Mouse (Mus musculus) c-Kit-negative CD71-positive TER-119-positive erythroid progenitor cells, embryonic 14.5 days (primary cell): ENCODE results near the gene Fbxw8.

Experiments
- DNase-seq: peaks from one replicate; pipeline ENCODE4 v3.0.0-alpha.2; 2013; ENCODE audit warnings: low read depth, low spot score

Gene Fbxw8

GRCm38 (mm10) chr5:118154839-118155564 lies at the start of gene Fbxw8:
Gene Fbxw8, minus strand, starts transcription at chr5:118155464.
- DNase-seq = peak; percentile 71

GRCm38 (mm10) chr5:118204675-118205440 lies 49.6 kb upstream of the Fbxw8 start:
- no peak for DNase-seq

- DNase-seq = no peak
Observed at GRCm38 (mm10) chr5:118199670-118200069, 44.4 kb upstream of the Fbxw8 start.

GRCm38 (mm10) chr5:118197421-118197820 lies 42.2 kb upstream of the Fbxw8 start:
- no peak for DNase-seq

- no peak for DNase-seq
Observed at GRCm38 (mm10) chr5:118192221-118192620, 37.0 kb upstream of the Fbxw8 start.

- DNase-seq = no peak
Observed at GRCm38 (mm10) chr5:118190491-118190890, 35.2 kb upstream of the Fbxw8 start.

GRCm38 (mm10) chr5:118188356-118188755 lies 33.1 kb upstream of the Fbxw8 start:
- DNase-seq = no peak

- no peak for DNase-seq
Observed at GRCm38 (mm10) chr5:118186903-118187633, 31.8 kb upstream of the Fbxw8 start.

GRCm38 (mm10) chr5:118177640-118178039 lies 22.4 kb upstream of the Fbxw8 start:
- DNase-seq = no peak

- no peak for DNase-seq
Observed at GRCm38 (mm10) chr5:118175137-118175536, 19.9 kb upstream of the Fbxw8 start.

GRCm38 (mm10) chr5:118174310-118175009 lies 19.2 kb upstream of the Fbxw8 start:
- DNase-seq = no peak

- no peak for DNase-seq
Observed at GRCm38 (mm10) chr5:118172078-118172723, 16.9 kb upstream of the Fbxw8 start.

GRCm38 (mm10) chr5:118171665-118172064 lies 16.4 kb upstream of the Fbxw8 start:
- no peak for DNase-seq

GRCm38 (mm10) chr5:118170888-118171529 lies 15.7 kb upstream of the Fbxw8 start:
- DNase-seq = no peak

- DNase-seq = no peak
Observed at GRCm38 (mm10) chr5:118169222-118170221, 14.3 kb upstream of the Fbxw8 start.

- DNase-seq = no peak
Observed at GRCm38 (mm10) chr5:118167561-118167995, 12.3 kb upstream of the Fbxw8 start.

- DNase-seq = no peak
Observed at GRCm38 (mm10) chr5:118165462-118165861, 10.2 kb upstream of the Fbxw8 start.

GRCm38 (mm10) chr5:118164581-118164980 lies 9.3 kb upstream of the Fbxw8 start, which contains the start of gene Hrk:
Gene Hrk, plus strand, starts transcription at chr5:118164648.
- no peak for DNase-seq

GRCm38 (mm10) chr5:118160691-118161090 lies 5.4 kb upstream of the Fbxw8 start:
- no peak for DNase-seq
